Mouse (Mus musculus) midbrain, embryonic 12.5 days (tissue): Measurements from ENCODE around the gene Slc5a9. TPM values are rescaled to one million over a fixed set of nuclear protein-coding genes. Genes with fewer than 3 reads are reported as not detected.

Source experiments
- ATAC-seq: fragments of 200-750 bp; cut with Nextera tagmentation; 2 replicates; pipeline ENCODE4 v1.8.0; 2017; ENCODE audit warnings: low read depth, moderate TSS enrichment, moderate library complexity; ENCODE audit not compliant: low FRiP score
- H3K27ac ChIP-seq: fragments of 300-500 bp; sonication (generic); replicated peaks from 2 replicates; pipeline ENCODE4 v1.5.1; 2016; ENCODE audit warnings: mild to moderate bottlenecking
- H3K27me3 ChIP-seq: fragments of 300-500 bp; sonication (generic); 2 replicates; pipeline ENCODE4 v1.6.1; 2016; ENCODE audit warnings: mild to moderate bottlenecking
- H3K36me3 ChIP-seq: fragments of 300-500 bp; sonication (generic); 2 replicates; pipeline ENCODE4 v1.6.1; 2016
- H3K4me1 ChIP-seq: fragments of 300-500 bp; sonication (generic); 2 replicates; pipeline ENCODE4 v1.6.1; 2016
- H3K4me2 ChIP-seq: fragments of 300-500 bp; sonication (generic); replicated peaks from 2 replicates; pipeline ENCODE4 v1.6.1; 2016; ENCODE audit warnings: mild to moderate bottlenecking, moderate library complexity
- H3K4me3 ChIP-seq: fragments of 300-500 bp; sonication (generic); 2 replicates; pipeline ENCODE4 v1.5.1; 2016; ENCODE audit warnings: mild to moderate bottlenecking
- H3K9ac ChIP-seq: fragments of 300-500 bp; sonication (generic); replicated peaks from 2 replicates; pipeline ENCODE4 v1.6.1; 2016; ENCODE audit warnings: mild to moderate bottlenecking, moderate library complexity
- H3K9me3 ChIP-seq: fragments of 300-500 bp; sonication (generic); 2 replicates; pipeline ENCODE4 v1.6.1; 2016; ENCODE audit warnings: mild to moderate bottlenecking
- WGBS: fragments of 180-500 bp; shearing (Covaris S2); methylation state at CpG from one replicate; pipeline ENCODE4 v1.1.7; 2016; 5-methylcytosine and 5-hydroxymethylcytosine counted together
- polyA plus RNA-seq: library from polyadenylated mRNA; unstranded; fragments of >200 nt; fragmentation: Nextera tagmentation; extraction: Ambion mirVana; gene quantifications from 2 replicates; pipeline ENCODE4 v1.2.1, GENCODE M21; 2016

The Slc5a9 gene
- polyA plus RNA-seq, 1 experiment from 2014 or later, result not detected

GRCm38 (mm10) chr4:111867743-111868401 lies 34.8 kb downstream of the Slc5a9 start:
- H3K36me3 ChIP-seq, result no peaks in the 10 kb centered on the region
- H3K4me3 ChIP-seq, result no peak overlapping the region
- no peaks in the 10 kb centered on the region for H3K4me1 ChIP-seq
- no peaks in the 10 kb centered on the region for H3K27me3 ChIP-seq
- ATAC-seq, result no peak
- H3K9me3 ChIP-seq, result no peaks in the 10 kb centered on the region
- 84% methylated on average over 2 of the region's 2 CpGs for WGBS
- no peak overlapping the region for H3K9ac ChIP-seq
- H3K27ac ChIP-seq, result no peak overlapping the region
- H3K4me2 ChIP-seq, result no peak overlapping the region

- Histone ChIP-seq H3K27me3 (no peaks in the 10 kb centered on the region), H3K27ac (no peak overlapping the region), H3K9me3 (no peaks in the 10 kb centered on the region), H3K9ac (no peak overlapping the region), H3K36me3 (no peaks in the 10 kb centered on the region), H3K4me1 (no peaks in the 10 kb centered on the region), H3K4me3 (no peak overlapping the region), H3K4me2 (no peak overlapping the region)
- whole genome bisulfite sequencing, result 86% methylated on average over 5 of the region's 5 CpGs
- no peak for ATAC-seq
Observed at GRCm38 (mm10) chr4:111866701-111867100, 36.0 kb downstream of the Slc5a9 start.

- H3K4me3 ChIP-seq, result no peak overlapping the region
- no peak overlapping the region for H3K9ac ChIP-seq
- no peak overlapping the region for H3K27ac ChIP-seq
- H3K9me3 ChIP-seq, result no peaks in the 10 kb centered on the region
- H3K4me2 ChIP-seq, result no peak overlapping the region
- ATAC-seq, result no peak
- no peaks in the 10 kb centered on the region for H3K4me1 ChIP-seq
- H3K27me3 ChIP-seq, result no peaks in the 10 kb centered on the region
- H3K36me3 ChIP-seq, result no peaks in the 10 kb centered on the region
Observed at GRCm38 (mm10) chr4:111852626-111853025, 50.1 kb downstream of the Slc5a9 start.

GRCm38 (mm10) chr4:111838882-111839281 lies 63.8 kb downstream of the Slc5a9 start:
- Histone ChIP-seq H3K27ac (no peak overlapping the region), H3K9me3 (no peaks in the 10 kb centered on the region), H3K27me3 (no peaks in the 10 kb centered on the region), H3K4me1 (no peaks in the 10 kb centered on the region), H3K9ac (no peak overlapping the region), H3K36me3 (no peaks in the 10 kb centered on the region), H3K4me2 (no peak overlapping the region), H3K4me3 (no peak overlapping the region)
- 94% methylated on average over 6 of the region's 6 CpGs for WGBS
- ATAC-seq, result no peak

Other genes starting within 250 kb of the Slc5a9 start
- 23.8 and 27.3 TPM in 2 replicates for gene Spata6, start 182.9 kb downstream of the Slc5a9 start, polyA plus RNA-seq
- not detected in 2 replicates for gene Skint8, start 16.5 kb upstream of the Slc5a9 start, polyA plus RNA-seq
- not detected in 2 replicates for gene Skint7, start 70.0 kb upstream of the Slc5a9 start, polyA plus RNA-seq
- gene Skint1, start 103.4 kb upstream of the Slc5a9 start, polyA plus RNA-seq, result not detected in 2 replicates
- not detected in 2 replicates for gene Skint4, start 169.1 kb upstream of the Slc5a9 start, polyA plus RNA-seq